Mouse (Mus musculus) left cerebral cortex, adult 8-10 months (tissue): ENCODE results near the gene Cep250. TPM values are rescaled to one million over a fixed set of nuclear protein-coding genes. Genes with fewer than 3 reads are reported as not detected.

Experiments used
- total RNA-seq, 4 experiments: library from RNA; stranded (reverse); gene quantifications; 2 replicates each; pipeline ENCODE4 v1.2.4; 2022

The Cep250 gene
- total RNA-seq, 4 experiments from 2014 or later: 19.3 to 23.7 (median 19.8) TPM

Other genes starting within 250 kb of the Cep250 start
- 10 to 100 TPM; 21.9 to 23.9 (median 23.3) TPM for gene Edem2, start 227.0 kb upstream of the Cep250 start, total RNA-seq
- not detected for gene Gm17581, start 220.6 kb upstream of the Cep250 start, total RNA-seq
- 1 to 10 TPM in 3 of 4 experiments, under 1 TPM in 1; 0.76 to 2.5 (median 1.9) TPM for gene Procr, start 205.3 kb upstream of the Cep250 start, total RNA-seq
- 10 to 100 TPM; 29.2 to 30.8 (median 29.9) TPM for gene Mmp24, start 181.1 kb upstream of the Cep250 start, total RNA-seq
- gene BC029722, start 137.0 kb upstream of the Cep250 start, total RNA-seq: 10 to 100 TPM; 56.9 to 63.1 (median 60.3) TPM
- gene Eif6, start 129.5 kb upstream of the Cep250 start, total RNA-seq: 10 to 100 TPM; 78.6 to 93.2 (median 86.3) TPM
- not detected for gene Fam83c, start 121.6 kb upstream of the Cep250 start, total RNA-seq
- 10 to 100 TPM; 82.6 to 97.0 (median 87.0) TPM for gene Uqcc1, start 26.1 kb upstream of the Cep250 start, total RNA-seq
- gene Gm15557, start 15.7 kb upstream of the Cep250 start, total RNA-seq: not detected
- under 1 TPM; 0.20 to 0.37 (median 0.24) TPM for gene Gdf5, start 11.1 kb upstream of the Cep250 start, total RNA-seq
- gene 6430550D23Rik, start 51.5 kb downstream of the Cep250 start, total RNA-seq: 1 to 10 TPM; 1.5 to 2.4 (median 1.8) TPM
- 100 to 1,000 TPM; 207 to 236 (median 220) TPM for gene Ergic3, start 51.6 kb downstream of the Cep250 start, total RNA-seq
- gene Fer1l4, start 96.5 kb downstream of the Cep250 start, total RNA-seq: not detected
- gene Spag4, start 108.7 kb downstream of the Cep250 start, total RNA-seq: 1 to 10 TPM; 2.9 to 4.0 (median 3.7) TPM
- gene Cpne1, start 155.5 kb downstream of the Cep250 start, total RNA-seq: 10 to 100 TPM; 25.2 to 37.8 (median 34.2) TPM
- 10 to 100 TPM; 23.0 to 35.0 (median 26.7) TPM for gene Rbm12, start 155.5 kb downstream of the Cep250 start, total RNA-seq
- 10 to 100 TPM; 10.4 to 33.0 (median 23.4) TPM for gene Gm28036, start 170.6 kb downstream of the Cep250 start, total RNA-seq
- gene Romo1, start 187.6 kb downstream of the Cep250 start, total RNA-seq: 100 to 1,000 TPM; 115 to 163 (median 132) TPM
- 10 to 100 TPM; 40.8 to 43.5 (median 42.8) TPM for gene Nfs1, start 187.7 kb downstream of the Cep250 start, total RNA-seq
- gene Rbm39, start 223.8 kb downstream of the Cep250 start, total RNA-seq: 100 to 1,000 TPM; 276 to 295 (median 278) TPM
- gene Phf20, start 240.0 kb downstream of the Cep250 start, total RNA-seq: 10 to 100 TPM; 72.9 to 93.9 (median 80.2) TPM